Mouse (Mus musculus) small intestine, adult 2 months (tissue): ENCODE data around the gene Ano1.

Experiments
- CTCF ChIP-seq: fragments of 200-500 bp; IDR thresholded peaks from 2 replicates; pipeline ENCODE4 v1.5.1; 2012; ENCODE audit warnings: low read depth, mild to moderate bottlenecking, control low read depth, inconsistent platforms, low read length, moderate library complexity, mixed read lengths; ENCODE audit not compliant: insufficient replicate concordance, insufficient read length; ENCODE audit errors: extremely low read depth
- POLR2A ChIP-seq: fragments of 200-500 bp; IDR thresholded peaks from 2 replicates; pipeline ENCODE4 v1.6.1; 2012; ENCODE audit warnings: low read depth, mild to moderate bottlenecking, control low read depth, inconsistent platforms, low read length, moderate library complexity

- TF ChIP-seq CTCF (no peak), POLR2A (no peak)
These were observed 5.3 kb downstream of the Ano1 start for GRCm38 (mm10) chr7:144746466-144746865.
